ENCODE assay signal across 26 mouse cellular contexts in genomic region chr3:53338571-53338970, GRCm38 (mm10).
DNase-seq lines count a peak whose midpoint lies in the region; ATAC-seq and TF ChIP-seq lines count a peak whose summit lies in the region.
"Had no signal": no experiment of that assay in that cellular context is flagged by ENCODE, and none has a peak within 500 bp of the region (broad histone marks: within the 10 kb centered on the region; RNA-seq: fewer than 3 reads in every experiment).

No protein-coding gene starts in this region.

- H3K27me3 ChIP-seq in hindbrain, embryonic 13.5 days: 0 out of 2 replicates have a peak, but pooled peaks cover 3% of the 10 kb centered on the region
- H3K27me3 ChIP-seq in hindbrain, embryonic 10.5 days (ENCODE audit: insufficient read depth, poor library complexity, severe bottlenecking): no peaks in the 10 kb centered on the region
- no peaks in the 10 kb centered on the region for H3K27me3 ChIP-seq in neural tube, embryonic 14.5 days (ENCODE audit: control insufficient read depth, insufficient read depth, low read length)
- H3K27me3 ChIP-seq in neural tube, embryonic 15.5 days (replicated peaks): 0 out of 2 replicates have a peak, but pooled peaks cover 3% of the 10 kb centered on the region
- H3K27me3 ChIP-seq in hindbrain, postnatal 0 days (ENCODE audit: insufficient read depth, low read length): no peaks in the 10 kb centered on the region
- H3K27me3 ChIP-seq: kidney, embryonic 15.5 days; liver, embryonic 12.5 days; midbrain, embryonic 12.5 days had no signal

- H3K9me3 ChIP-seq in hindbrain, embryonic 13.5 days: no peaks in the 10 kb centered on the region
- no peaks in the 10 kb centered on the region for H3K9me3 ChIP-seq in hindbrain, embryonic 10.5 days
- no peaks in the 10 kb centered on the region for H3K9me3 ChIP-seq in neural tube, embryonic 14.5 days (ENCODE audit: control insufficient read depth, low read length)
- H3K9me3 ChIP-seq in neural tube, embryonic 15.5 days (replicated peaks): no peaks in the 10 kb centered on the region
- H3K9me3 ChIP-seq in hindbrain, postnatal 0 days (ENCODE audit: low read length): no peaks in the 10 kb centered on the region
- H3K9me3 ChIP-seq: kidney, embryonic 15.5 days; liver, embryonic 12.5 days; midbrain, embryonic 12.5 days had no signal

- no peak overlapping the region for H3K9ac ChIP-seq in hindbrain, embryonic 13.5 days
- H3K9ac ChIP-seq in neural tube, embryonic 14.5 days (replicated peaks; ENCODE audit: low read depth, low read length): no peak overlapping the region
- no peak overlapping the region for H3K9ac ChIP-seq in neural tube, embryonic 15.5 days (replicated peaks)
- no peak overlapping the region for H3K9ac ChIP-seq in hindbrain, postnatal 0 days (replicated peaks; ENCODE audit: low read length)
- H3K9ac ChIP-seq: kidney, embryonic 15.5 days; liver, embryonic 12.5 days; liver, postnatal 0 days; midbrain, embryonic 12.5 days had no signal

- peak; percentile 66 for ATAC-seq in hindbrain, embryonic 13.5 days (ENCODE audit: low FRiP score)
- ATAC-seq in neural tube, embryonic 14.5 days (ENCODE audit: low read depth): peak; percentile 39; the same call in 1 of the 2 replicates
- no peak for ATAC-seq in neural tube, embryonic 15.5 days (ENCODE audit: low FRiP score)
- ATAC-seq in hindbrain, postnatal 0 days: peak; percentile 61; the same call in 1 of the 2 replicates
- ATAC-seq in inflammation-experienced regulatory T-cells, adult 6 months: no peak
- ATAC-seq: CD4-positive, CD25-positive, alpha-beta regulatory T cell, adult 4 months; forebrain, embryonic 14.5 days; liver, embryonic 12.5 days; liver, postnatal 0 days had no signal

- H3K4me2 ChIP-seq in hindbrain, embryonic 13.5 days: no peak overlapping the region
- H3K4me2 ChIP-seq in neural tube, embryonic 14.5 days (ENCODE audit: low read depth, low read length): no peak overlapping the region
- H3K4me2 ChIP-seq in neural tube, embryonic 15.5 days: no peak overlapping the region
- H3K4me2 ChIP-seq in hindbrain, postnatal 0 days (ENCODE audit: low read depth, low read length): no peak overlapping the region
- H3K4me2 ChIP-seq: heart, embryonic 11.5 days; kidney, embryonic 15.5 days; liver, embryonic 12.5 days; midbrain, embryonic 12.5 days had no signal

- TF ChIP-seq CTCF in hindbrain, postnatal 0 days (IDR thresholded peaks at IDR 0.05; ENCODE audit: low read depth): no peak

- H3K4me3 ChIP-seq in hindbrain, embryonic 13.5 days: no peak overlapping the region
- no peak overlapping the region for H3K4me3 ChIP-seq in hindbrain, embryonic 10.5 days
- no peak overlapping the region for H3K4me3 ChIP-seq in neural tube, embryonic 14.5 days (ENCODE audit: low read depth, low read length)
- no peak overlapping the region for H3K4me3 ChIP-seq in neural tube, embryonic 15.5 days (replicated peaks)
- H3K4me3 ChIP-seq in hindbrain, postnatal 0 days (ENCODE audit: low read length): no peak overlapping the region
- H3K4me3 ChIP-seq: kidney, embryonic 15.5 days; layer of hippocampus, adult 2 months; liver, embryonic 12.5 days; midbrain, embryonic 12.5 days had no signal

- 71% methylated on average over 7 of the region's 7 CpGs for WGBS in hindbrain, embryonic 13.5 days
- WGBS in hindbrain, embryonic 10.5 days: 92% methylated on average over 7 of the region's 7 CpGs
- WGBS in neural tube, embryonic 14.5 days: 71% methylated on average over 7 of the region's 7 CpGs
- 62% methylated on average over 7 of the region's 7 CpGs for WGBS in neural tube, embryonic 15.5 days
- WGBS in hindbrain, postnatal 0 days: 70% methylated on average over 7 of the region's 7 CpGs

- no peaks in the 10 kb centered on the region for H3K36me3 ChIP-seq in hindbrain, embryonic 13.5 days
- H3K36me3 ChIP-seq in hindbrain, embryonic 10.5 days: no peaks in the 10 kb centered on the region
- no peaks in the 10 kb centered on the region for H3K36me3 ChIP-seq in neural tube, embryonic 14.5 days (ENCODE audit: control insufficient read depth, insufficient read depth, low read length)
- H3K36me3 ChIP-seq in neural tube, embryonic 15.5 days: no peaks in the 10 kb centered on the region
- H3K36me3 ChIP-seq in hindbrain, postnatal 0 days (ENCODE audit: insufficient read depth, low read length): no peaks in the 10 kb centered on the region
- H3K36me3 ChIP-seq: kidney, embryonic 15.5 days; liver, embryonic 12.5 days; midbrain, embryonic 12.5 days had no signal

- H3K4me1 ChIP-seq in hindbrain, embryonic 13.5 days (replicated peaks): peaks cover 30% of the 10 kb centered on the region
- H3K4me1 ChIP-seq in hindbrain, embryonic 10.5 days (replicated peaks): peaks cover 6% of the 10 kb centered on the region
- H3K4me1 ChIP-seq in neural tube, embryonic 14.5 days (ENCODE audit: control insufficient read depth, insufficient read depth, low read length): peaks cover 3% of the 10 kb centered on the region; the same call in 1 of the 2 replicates
- H3K4me1 ChIP-seq in neural tube, embryonic 15.5 days: peaks cover 19% of the 10 kb centered on the region
- H3K4me1 ChIP-seq in hindbrain, postnatal 0 days (ENCODE audit: insufficient read depth, low read length): no peaks in the 10 kb centered on the region; the same call in 1 of the 2 replicates
- H3K4me1 ChIP-seq: liver, embryonic 12.5 days; midbrain, embryonic 12.5 days had no signal

- no peak for DNase-seq in hindbrain, embryonic 10.5 days (ENCODE audit: low spot score)
- DNase-seq in hindbrain, postnatal 0 days (ENCODE audit: low spot score): peak; percentile 51
- DNase-seq in adrenal gland, adult (ENCODE audit: inconsistent age in 2 of 2, low spot score in 1 of 2): no peak
- DNase-seq: adrenal gland, adult 2 months; adrenal gland, postnatal 36 days; cerebellum, adult 2 months; cerebellum, postnatal 25 days; gastrocnemius, postnatal 14 days; heart, postnatal 36 days; kidney, adult 18-20 months; kidney, postnatal 36 days; liver, postnatal 0 days; lung, postnatal 36 days; right cerebral cortex, postnatal 25 days; thymus, postnatal 14 days had no signal

- no peak overlapping the region for H3K27ac ChIP-seq in hindbrain, embryonic 13.5 days
- H3K27ac ChIP-seq in hindbrain, embryonic 10.5 days: no peak overlapping the region
- H3K27ac ChIP-seq in neural tube, embryonic 14.5 days (ENCODE audit: low read depth, low read length): no peak overlapping the region
- no peak overlapping the region for H3K27ac ChIP-seq in neural tube, embryonic 15.5 days (replicated peaks)
- no peak overlapping the region for H3K27ac ChIP-seq in hindbrain, postnatal 0 days
- H3K27ac ChIP-seq: kidney, embryonic 15.5 days; layer of hippocampus, adult 2 months; liver, embryonic 12.5 days; midbrain, embryonic 12.5 days had no signal

Comparison
In these comparisons a context has a peak if more than half of its experiments do, and no peak if none do; other contexts are left out.
1. ATAC-seq: peak in hindbrain, embryonic 13.5 days (single experiment), neural tube, embryonic 14.5 days (single experiment) and hindbrain, postnatal 0 days (single experiment); none in neural tube, embryonic 15.5 days (single experiment) and inflammation-experienced regulatory T-cells, adult 6 months (single experiment).